Mouse (Mus musculus) embryonic facial prominence, embryonic 13.5 days (tissue): ENCODE results near the gene Ankfy1. TPM values are rescaled to one million over a fixed set of nuclear protein-coding genes. Genes with fewer than 3 reads are reported as not detected.
"Not testable (repeated sequence)": the region's sequence is repeated elsewhere in the genome, so short reads cannot be mapped to it uniquely, and the experiment has no call there.

Experiments
- ATAC-seq: fragments of 200-750 bp; cut with Nextera tagmentation; 2 replicates; pipeline ENCODE4 v1.8.0; 2017; ENCODE audit warnings: low read depth; ENCODE audit not compliant: insufficient number of reproducible peaks, insufficient read depth, low FRiP score, low TSS enrichment
- H3K27ac ChIP-seq: fragments of 300-500 bp; sonication (generic); 2 replicates; pipeline ENCODE4 v1.5.1; 2015; ENCODE audit warnings: moderate library complexity, mild to moderate bottlenecking, inconsistent platforms
- H3K27me3 ChIP-seq: fragments of 300-500 bp; sonication (generic); 2 replicates; pipeline ENCODE4 v1.6.1; 2015; ENCODE audit warnings: mild to moderate bottlenecking, inconsistent platforms
- H3K36me3 ChIP-seq: fragments of 300-500 bp; sonication (generic); 2 replicates; pipeline ENCODE4 v1.6.1; 2015; ENCODE audit warnings: mild to moderate bottlenecking, inconsistent platforms
- H3K4me1 ChIP-seq: fragments of 300-500 bp; sonication (generic); 2 replicates; pipeline ENCODE4 v1.6.1; 2015; ENCODE audit warnings: inconsistent platforms
- H3K4me2 ChIP-seq: fragments of 300-500 bp; sonication (generic); 2 replicates; pipeline ENCODE4 v1.6.1; 2015; ENCODE audit warnings: moderate library complexity, mild to moderate bottlenecking, inconsistent platforms
- H3K4me3 ChIP-seq: fragments of 300-500 bp; sonication (generic); 2 replicates; pipeline ENCODE4 v1.5.1; 2015; ENCODE audit warnings: mild to moderate bottlenecking, inconsistent platforms
- H3K9ac ChIP-seq: fragments of 300-500 bp; sonication (generic); 2 replicates; pipeline ENCODE4 v1.6.1; 2015; ENCODE audit warnings: mild to moderate bottlenecking, inconsistent platforms
- H3K9me3 ChIP-seq: fragments of 300-500 bp; sonication (generic); 2 replicates; pipeline ENCODE4 v1.6.1; 2016; ENCODE audit warnings: inconsistent platforms
- WGBS: fragments of 180-500 bp; shearing (Covaris S2); methylation state at CpG from one replicate; pipeline ENCODE4 v1.1.7; 2015; ENCODE audit warnings: mixed read lengths; 5-methylcytosine and 5-hydroxymethylcytosine counted together
- polyA plus RNA-seq: library from polyadenylated mRNA; unstranded; fragments of >200 nt; fragmentation: Nextera tagmentation; extraction: Ambion mirVana; gene quantifications from 2 replicates; pipeline ENCODE4 v1.2.1, GENCODE M21; 2015

Ankfy1 gene
- polyA plus RNA-seq, 1 experiment from 2014 or later: 26.0 TPM

DNA sequence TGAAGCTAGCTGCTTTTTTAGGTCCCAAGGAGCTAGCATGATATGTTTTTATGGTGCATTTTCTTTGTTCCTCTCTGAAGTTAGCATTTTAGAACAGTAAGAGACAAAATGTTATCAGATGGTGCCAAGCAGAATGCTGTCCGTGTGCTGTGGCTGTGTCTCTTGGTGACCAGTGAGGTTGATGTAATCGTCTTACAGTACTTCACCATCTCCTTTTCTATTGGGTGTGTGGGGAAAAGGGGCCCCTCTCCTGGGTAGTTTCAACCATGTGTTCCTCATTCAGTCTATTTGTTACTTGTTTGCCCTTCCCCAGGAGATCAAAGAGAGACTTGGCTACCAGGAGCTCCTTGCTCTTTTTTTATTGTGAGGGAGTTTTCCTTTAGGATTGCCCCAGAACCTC is 33.4 kb downstream of the Ankfy1 start:
- Histone ChIP-seq H3K4me1 (0 out of 2 replicates have a peak, but pooled peaks cover 4% of the 10 kb centered on the region), H3K4me2 (no peak overlapping the region), H3K27me3 (no peaks in the 10 kb centered on the region), H3K9ac (no peak overlapping the region), H3K4me3 (no peak overlapping the region), H3K36me3 (peaks cover 6% of the 10 kb centered on the region; the same call in 1 of the 2 replicates), H3K9me3 (no peaks in the 10 kb centered on the region), H3K27ac (no peak overlapping the region)
- WGBS: 16% methylated on average over 2 of the region's 2 CpGs
- no peak for ATAC-seq

DNA sequence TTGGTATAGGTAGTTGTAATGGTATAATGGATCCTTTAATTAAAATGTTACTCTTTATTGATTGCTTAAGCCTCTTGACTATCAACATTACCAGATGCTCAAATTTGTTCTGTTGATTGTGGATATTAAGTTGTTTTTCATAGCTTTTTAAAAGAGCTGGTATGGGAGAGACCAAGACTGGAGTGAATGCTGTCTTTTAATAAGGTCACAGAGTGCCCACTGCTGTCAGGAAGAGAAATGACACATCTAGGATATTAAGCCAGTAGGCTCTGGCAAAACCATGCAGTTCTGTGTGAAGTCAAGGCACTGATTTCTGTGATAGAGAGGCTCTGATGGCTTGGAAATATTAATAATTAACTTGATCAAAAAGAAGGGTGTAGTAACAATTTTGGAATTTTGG is 34.1 kb downstream of the Ankfy1 start:
- H3K9me3 ChIP-seq: no peaks in the 10 kb centered on the region
- H3K36me3 ChIP-seq: peaks cover 12% of the 10 kb centered on the region; the same call in 1 of the 2 replicates
- H3K4me1 ChIP-seq: 0 out of 2 replicates have a peak, but pooled peaks cover 4% of the 10 kb centered on the region
- ATAC-seq: no peak
- no peak overlapping the region for H3K27ac ChIP-seq
- no peak overlapping the region for H3K4me2 ChIP-seq
- H3K27me3 ChIP-seq: no peaks in the 10 kb centered on the region
- no peak overlapping the region for H3K4me3 ChIP-seq
- no peak overlapping the region for H3K9ac ChIP-seq

DNA sequence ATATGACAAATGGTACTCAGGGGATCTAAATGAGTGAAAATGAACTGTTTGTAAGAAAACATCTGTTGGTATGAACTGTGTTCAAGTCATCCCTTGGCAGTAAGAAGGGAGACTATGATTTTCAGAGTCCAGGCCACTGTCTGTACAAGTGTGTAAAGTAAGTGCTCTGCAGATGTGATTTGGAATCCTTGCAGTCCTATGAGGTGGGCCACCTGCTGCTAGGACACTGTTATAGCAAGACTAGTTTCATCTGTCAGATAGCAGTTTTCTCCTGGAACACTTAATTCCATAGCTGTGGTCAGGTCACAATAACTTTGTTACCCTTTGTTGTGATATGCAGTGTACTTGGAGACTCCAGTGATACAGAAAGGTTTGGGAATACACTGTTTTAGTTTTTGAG is 36.2 kb downstream of the Ankfy1 start:
- Histone ChIP-seq H3K9me3 (no peaks in the 10 kb centered on the region), H3K4me2 (no peak overlapping the region), H3K4me1 (0 out of 2 replicates have a peak, but pooled peaks cover 4% of the 10 kb centered on the region), H3K27me3 (no peaks in the 10 kb centered on the region), H3K9ac (no peak overlapping the region), H3K4me3 (no peak overlapping the region), H3K27ac (no peak overlapping the region), H3K36me3 (peaks cover 32% of the 10 kb centered on the region)
- ATAC-seq: no peak

DNA sequence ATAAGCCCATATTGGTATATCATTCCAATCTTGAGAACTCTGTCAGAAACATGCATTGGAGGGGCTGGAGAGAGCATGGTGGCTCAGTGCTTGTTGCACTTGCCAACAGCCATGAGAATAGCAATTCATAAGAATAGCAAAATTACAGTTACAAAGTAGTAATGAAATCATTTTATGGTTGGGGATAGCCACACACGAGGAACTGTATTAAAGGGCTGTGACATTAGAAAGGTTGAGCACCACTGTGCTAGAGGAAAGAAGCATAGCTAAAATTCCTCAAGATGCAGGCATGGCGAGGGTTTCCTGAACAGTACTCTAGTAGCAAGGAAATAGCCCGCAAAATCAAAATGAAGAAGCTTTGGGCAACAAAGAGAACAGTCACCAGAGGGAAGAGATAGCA is 43.9 kb downstream of the Ankfy1 start:
- Histone ChIP-seq H3K4me2 (no peak overlapping the region), H3K9me3 (no peaks in the 10 kb centered on the region), H3K27ac (no peak overlapping the region), H3K27me3 (no peaks in the 10 kb centered on the region), H3K4me3 (no peak overlapping the region), H3K36me3 (peaks cover 74% of the 10 kb centered on the region), H3K9ac (no peak overlapping the region), H3K4me1 (no peaks in the 10 kb centered on the region)
- ATAC-seq: no peak
- WGBS: 94% methylated on average over 3 of the region's 3 CpGs

DNA sequence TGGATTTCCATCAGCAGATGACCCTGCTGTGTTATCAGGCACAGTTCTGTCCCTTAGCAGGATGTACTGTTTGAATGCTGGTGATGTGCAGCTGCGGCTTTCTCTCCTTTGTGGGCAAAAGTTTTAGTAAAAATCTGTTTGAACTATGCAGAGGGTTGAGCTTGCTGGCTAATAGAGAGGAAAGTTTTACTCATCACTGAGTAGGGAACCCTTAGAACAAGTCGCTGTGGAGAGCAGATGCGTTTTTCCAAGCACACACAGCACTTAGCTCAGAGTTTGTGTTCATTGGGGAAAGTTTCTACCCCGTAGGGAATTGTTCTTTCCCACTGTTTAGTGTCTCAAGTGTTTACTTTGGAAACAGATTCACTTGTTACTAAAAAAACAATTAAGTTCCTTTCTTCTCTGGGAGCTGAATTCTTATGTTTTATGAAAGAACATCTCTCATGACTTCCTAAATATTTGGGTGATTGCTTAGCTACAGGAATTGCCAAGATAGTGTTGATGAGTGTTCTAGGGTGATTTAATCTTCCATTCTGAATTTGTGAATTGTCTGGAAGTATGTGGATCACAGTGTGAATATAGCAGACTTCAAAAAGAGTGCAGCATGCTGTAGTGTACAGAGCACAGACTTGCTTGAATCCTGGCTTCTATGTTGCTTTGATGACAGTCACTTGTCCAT is 45.2 kb downstream of the Ankfy1 start:
- H3K36me3 ChIP-seq: peaks cover 73% of the 10 kb centered on the region
- H3K9me3 ChIP-seq: no peaks in the 10 kb centered on the region
- H3K27ac ChIP-seq: no peak overlapping the region
- no peak overlapping the region for H3K9ac ChIP-seq
- no peaks in the 10 kb centered on the region for H3K27me3 ChIP-seq
- no peaks in the 10 kb centered on the region for H3K4me1 ChIP-seq
- no peak overlapping the region for H3K4me3 ChIP-seq
- 89% methylated on average over 4 of the region's 4 CpGs for WGBS
- ATAC-seq: no peak
- no peak overlapping the region for H3K4me2 ChIP-seq

DNA sequence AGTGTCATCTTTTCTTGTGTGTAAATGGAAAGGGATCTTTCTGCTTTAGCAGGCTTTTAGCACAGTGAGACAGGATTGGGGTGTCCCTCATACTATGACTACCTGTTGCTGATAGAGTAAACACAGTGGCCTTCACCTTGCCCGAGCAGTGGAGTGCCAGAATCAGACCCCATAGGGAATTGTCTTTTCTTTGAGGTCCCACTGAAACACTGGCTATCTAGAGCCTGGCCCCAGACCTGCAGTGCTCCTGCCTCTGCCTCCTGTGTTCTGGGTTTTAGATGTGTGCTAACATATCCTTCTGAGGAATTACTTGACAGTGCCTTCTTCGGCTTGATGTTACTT is 45.7 kb downstream of the Ankfy1 start:
- 88% methylated on average over 2 of the region's 2 CpGs for WGBS
- Histone ChIP-seq H3K27ac (no peak overlapping the region), H3K36me3 (peaks cover 73% of the 10 kb centered on the region), H3K4me1 (no peaks in the 10 kb centered on the region), H3K4me3 (no peak overlapping the region), H3K9me3 (no peaks in the 10 kb centered on the region), H3K27me3 (no peaks in the 10 kb centered on the region), H3K9ac (no peak overlapping the region), H3K4me2 (no peak overlapping the region)
- ATAC-seq: no peak

DNA sequence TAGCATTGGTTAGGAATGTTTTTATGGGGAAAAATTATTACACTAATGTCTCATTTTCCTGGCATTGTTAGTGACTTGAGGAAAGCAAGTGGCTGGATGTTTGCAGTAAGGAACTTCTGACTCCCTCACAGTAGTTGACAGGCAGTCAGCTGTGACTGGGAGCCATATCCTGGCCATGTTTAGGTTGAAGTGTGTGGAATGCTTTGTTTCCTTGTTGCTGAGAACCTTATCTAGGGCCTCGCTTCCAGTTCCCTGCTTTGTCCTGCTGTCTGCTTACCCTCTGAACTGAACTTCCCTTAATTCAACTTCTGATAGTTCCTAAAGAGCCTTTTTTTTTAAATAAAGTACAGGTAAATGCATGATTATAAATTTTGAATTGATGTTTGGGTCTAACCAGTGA is 46.5 kb downstream of the Ankfy1 start:
- H3K27ac ChIP-seq: no peak overlapping the region
- H3K36me3 ChIP-seq: peaks cover 71% of the 10 kb centered on the region
- 76% methylated on average over 1 of the region's 1 CpGs for WGBS
- H3K9ac ChIP-seq: no peak overlapping the region
- no peaks in the 10 kb centered on the region for H3K4me1 ChIP-seq
- H3K4me2 ChIP-seq: no peak overlapping the region
- no peak overlapping the region for H3K4me3 ChIP-seq
- H3K27me3 ChIP-seq: no peaks in the 10 kb centered on the region
- no peaks in the 10 kb centered on the region for H3K9me3 ChIP-seq
- no peak for ATAC-seq

DNA sequence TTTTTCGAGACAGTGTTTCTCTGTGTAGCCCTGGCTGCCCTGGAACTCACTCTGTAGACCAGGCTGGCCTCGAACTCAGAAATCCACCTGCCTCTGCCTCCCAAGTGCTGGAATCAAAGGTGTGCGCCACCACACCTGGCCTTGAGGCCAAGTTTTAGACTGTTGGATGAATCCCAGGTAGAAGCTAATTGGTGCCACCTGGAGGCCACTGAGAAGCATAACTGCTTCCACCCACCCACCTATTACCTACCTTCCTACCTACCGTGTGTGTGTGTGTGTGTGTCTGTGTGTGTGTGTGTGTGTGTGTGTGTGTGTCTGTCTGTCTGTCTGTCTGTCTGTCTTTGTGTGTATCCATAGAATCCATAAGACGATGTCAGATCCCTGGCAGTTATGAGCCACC is 47.7 kb downstream of the Ankfy1 start:
- not testable (repeated sequence) for H3K4me1 ChIP-seq, H3K9ac ChIP-seq, H3K4me2 ChIP-seq, H3K4me3 ChIP-seq, H3K27ac ChIP-seq, ATAC-seq, H3K27me3 ChIP-seq, H3K9me3 ChIP-seq
- 97% methylated on average over 5 of the region's 5 CpGs for WGBS
- H3K36me3 ChIP-seq: peaks cover 65% of the 10 kb centered on the region

DNA sequence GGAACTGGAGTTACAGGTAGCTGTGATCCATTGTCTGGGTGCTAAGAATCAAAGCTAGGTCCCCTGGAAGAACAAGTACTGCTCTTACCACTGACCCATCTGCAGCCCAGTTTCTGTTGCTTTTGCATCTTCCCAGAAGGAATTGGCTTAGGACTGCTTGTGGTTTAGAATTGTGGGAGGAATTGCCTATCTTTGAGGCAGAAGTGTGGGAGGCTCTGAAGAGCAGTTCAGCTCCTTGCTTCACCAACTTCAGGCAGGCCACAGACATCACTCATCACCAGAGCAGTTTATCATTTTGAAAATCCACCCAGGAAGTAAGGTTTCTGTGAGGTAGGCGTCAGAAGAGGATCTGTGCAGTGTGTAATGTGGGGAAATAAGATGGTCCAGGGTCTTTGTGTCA is 49.2 kb downstream of the Ankfy1 start:
- no peak for ATAC-seq
- H3K4me1 ChIP-seq: no peaks in the 10 kb centered on the region

DNA sequence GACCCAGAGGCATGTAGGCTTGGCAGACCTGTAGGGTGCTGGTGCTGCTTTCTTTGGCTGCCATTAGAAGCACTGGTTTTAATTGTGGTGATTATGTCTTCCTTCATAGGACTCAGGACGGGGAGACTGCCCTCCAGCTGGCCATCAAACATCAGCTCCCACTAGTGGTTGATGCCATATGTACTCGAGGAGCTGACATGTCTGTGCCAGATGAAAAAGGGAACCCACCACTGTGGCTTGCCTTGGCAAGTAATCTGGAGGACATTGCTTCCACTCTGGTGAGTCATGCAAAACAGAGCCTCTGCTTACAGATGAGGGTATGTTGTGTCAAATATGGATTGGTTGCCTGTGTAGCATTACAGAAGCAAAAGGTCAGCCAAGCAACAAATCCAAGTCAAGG is 62.1 kb downstream of the Ankfy1 start:
- no peak overlapping the region for H3K27ac ChIP-seq
- no peaks in the 10 kb centered on the region for H3K27me3 ChIP-seq
- 44% methylated on average over 2 of the region's 2 CpGs for WGBS
- no peaks in the 10 kb centered on the region for H3K9me3 ChIP-seq
- no peak overlapping the region for H3K4me3 ChIP-seq
- H3K9ac ChIP-seq: no peak overlapping the region
- H3K36me3 ChIP-seq: peaks cover 93% of the 10 kb centered on the region
- ATAC-seq: no peak
- no peak overlapping the region for H3K4me2 ChIP-seq
- no peaks in the 10 kb centered on the region for H3K4me1 ChIP-seq

More for the DNA sequence above, 49.2 kb downstream of the Ankfy1 start:
- H3K9me3 ChIP-seq: no peaks in the 10 kb centered on the region
- no peak overlapping the region for H3K4me3 ChIP-seq
- peaks cover 69% of the 10 kb centered on the region for H3K36me3 ChIP-seq
- H3K9ac ChIP-seq: no peak overlapping the region
- H3K27ac ChIP-seq: no peak overlapping the region
- H3K27me3 ChIP-seq: no peaks in the 10 kb centered on the region
- 89% methylated on average over 1 of the region's 1 CpGs for WGBS
- no peak overlapping the region for H3K4me2 ChIP-seq

DNA sequence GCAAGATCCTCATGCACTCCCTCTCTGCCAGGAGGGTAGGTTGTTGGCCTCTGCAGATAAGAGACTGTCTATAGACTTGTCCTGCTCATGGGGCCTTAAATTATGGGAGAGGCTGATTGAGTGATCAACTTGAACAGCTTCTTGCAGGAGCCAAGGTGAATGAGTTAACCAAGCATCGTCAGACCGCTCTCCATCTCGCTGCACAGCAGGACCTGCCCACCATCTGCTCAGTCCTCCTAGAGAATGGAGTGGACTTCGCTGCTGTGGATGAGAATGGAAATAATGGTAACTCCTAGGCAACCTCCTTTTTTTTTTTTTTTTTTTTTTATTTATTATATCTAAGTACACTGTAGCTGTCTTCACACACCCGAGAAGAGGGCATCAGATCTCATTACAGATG is 68.5 kb downstream of the Ankfy1 start:
- H3K9ac ChIP-seq: no peak overlapping the region
- ATAC-seq: no peak
- H3K27me3 ChIP-seq: no peaks in the 10 kb centered on the region
- 93% methylated on average over 5 of the region's 5 CpGs for WGBS
- no peak overlapping the region for H3K4me3 ChIP-seq
- no peaks in the 10 kb centered on the region for H3K9me3 ChIP-seq
- H3K27ac ChIP-seq: no peak overlapping the region
- H3K4me1 ChIP-seq: no peaks in the 10 kb centered on the region
- peaks cover 96% of the 10 kb centered on the region for H3K36me3 ChIP-seq
- H3K4me2 ChIP-seq: no peak overlapping the region

DNA sequence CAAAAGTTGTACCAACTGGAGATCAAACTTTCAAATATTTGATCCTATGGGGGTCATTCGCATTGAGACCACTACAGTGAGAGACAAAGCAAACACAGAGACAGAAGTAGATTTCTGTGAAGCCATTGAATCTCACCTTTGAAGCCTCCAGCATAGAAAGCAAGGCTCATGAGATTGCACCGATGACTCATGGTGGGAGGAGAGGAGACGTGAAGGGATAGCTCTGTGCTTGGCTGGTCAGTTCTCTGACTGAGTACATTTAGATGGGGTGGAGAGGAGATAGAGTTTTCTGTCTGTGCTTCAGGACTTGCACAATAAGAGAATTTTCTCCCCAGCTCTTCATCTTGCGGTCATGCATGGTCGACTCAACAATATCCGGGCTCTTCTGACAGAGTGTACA is 69.8 kb downstream of the Ankfy1 start:
- no peak overlapping the region for H3K4me3 ChIP-seq
- H3K4me1 ChIP-seq: no peaks in the 10 kb centered on the region
- H3K36me3 ChIP-seq: peaks cover 95% of the 10 kb centered on the region
- H3K27ac ChIP-seq: no peak overlapping the region
- H3K9ac ChIP-seq: no peak overlapping the region
- no peaks in the 10 kb centered on the region for H3K27me3 ChIP-seq
- H3K4me2 ChIP-seq: no peak overlapping the region
- no peak for ATAC-seq
- 93% methylated on average over 6 of the region's 6 CpGs for WGBS
- H3K9me3 ChIP-seq: no peaks in the 10 kb centered on the region
